Mouse (Mus musculus) heart, adult 2 months (tissue): ENCODE measurements around the gene Hspa12a.

Source experiments
- CTCF ChIP-seq: fragments of 200-600 bp; IDR thresholded peaks from 2 replicates; pipeline ENCODE4 v1.8.1; 2022; ENCODE audit warnings: antibody characterized with exemption, mild to moderate bottlenecking, moderate library complexity
- EP300 ChIP-seq: fragments of 200-500 bp; IDR thresholded peaks from 2 replicates; pipeline ENCODE4 v1.6.1; 2011; ENCODE audit warnings: low read depth, low read length, control low read depth; ENCODE audit not compliant: insufficient read depth
- POLR2A ChIP-seq: fragments of 200-500 bp; IDR thresholded peaks from 2 replicates; pipeline ENCODE4 v1.6.1; 2011; ENCODE audit warnings: mild to moderate bottlenecking, low read depth, low read length, control low read depth; ENCODE audit not compliant: insufficient read depth

GRCm38 (mm10) chr19:58952236-58952635, 8.8 kb upstream of the Hspa12a start:
- TF ChIP-seq CTCF (no peak), POLR2A (no peak), EP300 (no peak)
